Mouse (Mus musculus) gastrocnemius, postnatal 10 days (tissue): ENCODE measurements around the gene Cfdp1. TPM values are rescaled to one million over a fixed set of nuclear protein-coding genes. Genes with fewer than 3 reads are reported as not detected.

ENCODE experiments used
- DNase-seq: peaks from one replicate; pipeline ENCODE4 v3.0.0; 2021; ENCODE audit warnings: mixed read lengths
- long read RNA-seq, 2 experiments: library from polyadenylated mRNA; stranded (forward); transcript quantifications; one replicate each; pipeline ENCODE4 v2.0.0; 2021
- total RNA-seq, 2 experiments: library from RNA; stranded (reverse); gene quantifications; 2 replicates each; pipeline ENCODE4 v1.2.3; 2021

Cfdp1 gene
- total RNA-seq: 10 to 100 TPM; 33.3 to 43.3 TPM
- long read RNA-seq, experiment 1, transcript Cfdp1-201 (7 exons, 1,178 nt): major isoform, 48 of 54 reads
- long read RNA-seq, experiment 1, partial matches to known transcripts: 4 of 54 reads
- long read RNA-seq, experiment 1, other reads (novel, unspliced or antisense): 2 of 54 reads
- long read RNA-seq, experiment 2, transcript Cfdp1-201 (7 exons, 1,178 nt): major isoform, 33 of 38 reads
- long read RNA-seq, experiment 2, partial matches to known transcripts: 1 of 38 reads
- long read RNA-seq, experiment 2, other reads (novel, unspliced or antisense): 4 of 38 reads

DNA sequence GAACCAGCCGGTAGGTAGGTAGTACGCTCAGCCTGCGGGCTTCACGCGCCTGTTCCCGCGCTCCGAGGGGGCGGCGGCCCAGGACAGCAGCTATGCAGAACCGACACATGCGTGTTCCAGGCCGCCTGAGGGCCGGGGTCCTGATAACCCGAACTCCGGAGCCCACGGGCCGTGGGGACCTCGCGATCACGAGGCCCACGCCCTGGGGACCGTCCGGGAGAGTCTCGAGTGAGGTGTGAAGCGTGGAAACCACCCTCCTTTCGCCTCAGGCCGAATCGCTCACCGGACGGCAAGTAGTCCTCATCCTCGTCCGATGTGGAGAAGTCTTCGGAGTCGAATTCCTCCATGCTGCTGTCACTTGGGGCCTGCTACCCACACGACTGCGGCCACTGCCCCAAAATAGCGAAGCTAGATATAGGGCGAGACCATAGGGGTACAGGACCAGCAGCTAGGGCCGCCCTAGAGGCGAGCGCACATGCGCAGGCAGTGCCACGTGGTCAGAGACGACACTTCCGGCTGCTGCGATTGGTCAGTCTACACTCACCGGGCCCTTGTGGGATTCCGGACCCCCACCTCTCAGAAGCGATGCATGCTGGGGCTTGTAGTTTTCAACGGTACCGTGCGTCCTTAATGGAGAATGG is at the start of gene Cfdp1:
Gene Cfdp1 (minus strand): TSS at position 431 of the 641 bp plus-strand sequence.
- DNase-seq: peak; percentile 92

DNA sequence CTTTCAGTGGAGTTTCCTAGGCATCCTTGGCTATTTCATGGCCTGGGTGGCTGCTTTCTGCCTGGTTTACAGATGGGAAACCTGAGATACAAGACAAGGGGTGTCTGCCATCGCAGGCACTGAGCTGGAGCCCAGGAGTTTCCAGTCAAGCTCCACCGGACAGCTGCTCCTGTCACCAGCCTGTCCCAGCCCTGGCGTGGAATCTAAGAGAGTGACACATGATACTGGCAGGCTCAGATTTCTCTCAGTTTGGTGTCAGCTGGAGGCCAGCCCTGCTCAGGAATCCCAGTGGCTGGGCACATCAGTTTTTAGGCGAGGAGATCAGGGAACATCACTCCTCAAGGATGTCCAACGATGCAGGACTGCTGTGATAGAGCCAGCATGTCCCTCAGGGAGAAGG is 48.0 kb upstream of the Cfdp1 start:
- DNase-seq: peak; percentile 63

DNA sequence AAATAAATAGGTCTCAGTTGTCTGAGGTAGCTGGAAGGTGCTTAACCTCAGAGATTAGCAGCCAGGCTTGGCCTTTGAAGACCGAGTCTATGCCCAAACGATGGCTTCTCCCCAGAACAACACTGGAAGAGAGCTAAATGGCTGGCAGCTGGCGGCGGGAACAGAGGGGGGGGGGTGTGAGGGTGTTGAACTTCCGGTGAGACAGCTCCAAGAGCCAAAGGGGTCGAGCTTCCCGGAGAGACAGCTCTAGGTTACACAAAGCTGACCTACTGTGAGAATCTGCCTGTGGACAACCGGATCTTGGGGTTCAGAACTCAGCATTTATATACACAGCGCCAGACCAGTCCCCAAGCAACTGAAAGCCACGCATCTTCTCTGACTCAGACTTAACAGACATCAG is 44.5 kb upstream of the Cfdp1 start:
- DNase-seq: no peak

DNA sequence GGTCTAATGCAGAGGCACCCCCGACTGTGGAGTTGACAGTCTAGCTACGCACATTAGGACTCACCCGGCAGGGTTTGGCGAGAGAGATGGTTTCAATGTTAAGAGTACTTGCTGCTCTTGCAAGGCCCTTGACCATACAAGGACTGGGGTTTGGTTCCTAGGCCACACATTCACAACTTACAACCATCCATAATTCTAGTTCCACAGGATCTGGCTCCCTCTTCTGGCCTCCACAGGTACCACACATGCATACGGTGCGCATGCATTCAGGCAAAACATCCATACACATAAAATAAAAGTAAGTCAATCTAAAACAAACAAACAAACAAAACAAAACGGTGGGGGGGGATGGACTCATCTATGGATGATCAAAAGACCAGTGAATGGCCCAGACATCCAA is 40.9 kb upstream of the Cfdp1 start:
- no peak for DNase-seq

DNA sequence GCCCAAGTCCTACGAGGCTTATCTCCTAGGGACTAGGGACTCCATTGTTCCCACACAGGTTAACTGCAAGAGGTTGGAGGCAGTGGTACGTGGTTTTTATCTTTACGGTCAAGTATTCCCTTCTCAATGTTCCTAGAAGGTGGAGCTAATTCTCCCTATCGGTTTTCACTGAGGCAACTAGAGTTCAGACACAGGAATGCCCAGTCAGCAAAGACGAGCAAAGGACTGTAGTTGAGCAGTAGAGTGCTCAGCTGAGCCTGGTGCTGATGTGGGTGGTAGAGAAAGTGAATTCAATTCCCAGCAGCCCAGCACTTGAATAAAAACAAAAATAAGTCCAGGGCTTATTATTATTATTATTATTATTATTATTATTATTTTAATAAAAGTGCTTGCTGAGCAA is 38.5 kb upstream of the Cfdp1 start:
- no peak for DNase-seq

DNA sequence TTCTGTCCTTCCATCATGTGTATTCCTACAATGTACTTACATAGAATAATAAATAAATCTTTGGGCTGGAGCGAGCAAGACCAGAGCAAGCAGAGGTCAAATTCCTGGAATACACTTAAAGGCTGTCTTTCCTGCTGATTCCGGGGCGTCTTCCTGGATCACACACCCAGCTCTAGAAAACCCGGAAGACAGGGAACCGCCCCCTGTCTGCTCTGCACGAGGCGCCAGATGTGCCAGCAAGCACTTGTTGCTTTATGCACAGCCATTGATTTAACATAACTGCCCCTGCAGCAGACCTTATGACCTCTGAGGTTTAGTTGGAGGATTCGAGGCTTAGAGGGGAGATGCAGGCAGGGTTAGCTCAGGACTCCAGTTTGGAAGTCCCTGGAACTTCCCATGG is 37.9 kb upstream of the Cfdp1 start:
- no peak for DNase-seq

DNA sequence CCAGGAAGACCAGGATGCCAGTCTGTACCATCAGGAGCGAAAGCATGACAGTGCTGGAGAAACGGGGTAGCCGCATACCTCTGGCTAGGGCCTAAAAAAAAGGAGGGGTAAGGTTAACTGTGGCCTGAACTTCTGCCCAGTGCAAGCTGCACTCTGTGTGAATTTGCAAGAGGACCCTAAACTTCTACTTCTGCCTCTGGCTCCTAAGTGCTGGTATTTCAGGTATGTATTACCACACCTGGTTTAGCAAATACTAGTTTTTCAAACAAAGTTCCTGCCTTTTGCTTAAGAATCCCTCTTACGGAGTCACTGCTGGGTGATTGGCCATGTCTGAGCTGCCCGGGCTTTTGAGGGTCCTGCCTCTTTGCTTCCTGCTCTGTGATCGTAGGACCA is 36.8 kb upstream of the Cfdp1 start:
- no peak for DNase-seq

DNA sequence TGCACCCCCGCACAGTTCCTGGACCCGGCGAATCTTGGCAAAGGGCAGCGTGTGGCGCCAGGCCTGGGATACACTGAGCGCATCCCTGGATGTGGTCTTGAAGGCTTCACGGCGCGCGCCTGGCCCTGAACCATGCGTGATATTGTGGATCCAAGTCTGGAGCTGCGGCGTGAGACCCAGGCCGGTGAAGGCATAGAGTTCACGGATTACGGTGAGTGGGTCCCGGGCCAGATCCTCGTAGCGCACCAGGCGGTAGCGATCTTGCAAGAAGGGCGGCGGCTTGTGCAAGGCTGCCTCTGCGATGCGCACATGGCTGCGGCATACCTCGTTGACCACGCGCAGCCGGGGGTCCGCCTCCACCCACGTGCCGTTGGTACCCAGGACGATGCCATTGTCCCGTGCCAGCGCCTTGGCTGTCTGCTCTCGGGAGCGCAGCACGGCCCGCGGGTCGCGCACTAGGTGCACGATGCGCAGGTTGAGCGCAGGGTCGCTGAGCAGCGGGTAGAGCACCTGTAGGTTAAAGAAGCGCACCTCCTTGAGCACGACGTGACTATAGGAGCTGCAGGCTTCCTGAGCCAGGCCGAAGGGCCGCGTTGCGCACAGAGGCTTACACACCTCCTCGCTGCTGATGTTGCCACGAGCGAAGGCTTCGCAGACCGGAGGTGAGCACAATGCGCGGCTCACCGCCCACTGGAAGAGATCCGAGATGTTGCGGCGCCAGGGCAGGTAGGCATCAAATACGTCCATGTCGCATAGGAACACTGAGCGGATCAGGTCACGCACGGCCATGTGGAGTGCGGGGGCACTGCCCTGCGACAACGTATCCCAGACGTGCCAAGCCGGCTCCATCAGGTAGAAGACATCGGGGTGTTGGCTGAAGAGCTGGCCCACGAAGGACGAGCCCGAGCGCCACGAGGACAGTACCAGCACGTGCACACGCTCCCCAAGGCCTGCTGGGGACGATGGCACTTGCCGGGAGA is 36.1 kb upstream of the Cfdp1 start:
- DNase-seq: no peak

DNA sequence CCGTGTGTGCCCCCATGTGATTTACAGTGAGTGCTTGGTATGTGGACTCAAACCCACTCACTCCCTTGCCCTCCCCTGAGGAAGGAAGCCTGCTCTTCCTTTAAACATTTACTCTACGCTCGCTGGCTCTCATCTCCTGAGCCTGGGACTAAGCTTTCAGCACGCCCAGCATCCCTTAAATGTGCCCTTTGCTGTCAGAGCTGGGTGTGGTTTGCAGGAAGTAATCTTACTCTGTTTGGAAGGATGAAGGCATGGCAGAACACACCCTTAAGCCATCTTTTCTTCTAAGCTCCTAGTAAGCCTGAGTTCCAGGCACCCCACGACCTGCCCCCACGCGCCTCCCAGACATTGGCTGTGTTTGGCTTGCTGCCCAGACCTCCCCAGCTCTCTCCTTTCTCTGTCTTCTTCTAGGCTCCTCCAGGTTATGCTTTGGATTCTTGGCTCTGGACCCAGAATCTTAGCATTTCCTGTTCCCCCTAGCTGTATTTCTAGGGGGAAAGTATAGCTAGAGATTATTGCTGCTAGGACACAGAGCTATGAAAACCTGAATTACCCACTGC is 34.1 kb upstream of the Cfdp1 start:
- no peak for DNase-seq

DNA sequence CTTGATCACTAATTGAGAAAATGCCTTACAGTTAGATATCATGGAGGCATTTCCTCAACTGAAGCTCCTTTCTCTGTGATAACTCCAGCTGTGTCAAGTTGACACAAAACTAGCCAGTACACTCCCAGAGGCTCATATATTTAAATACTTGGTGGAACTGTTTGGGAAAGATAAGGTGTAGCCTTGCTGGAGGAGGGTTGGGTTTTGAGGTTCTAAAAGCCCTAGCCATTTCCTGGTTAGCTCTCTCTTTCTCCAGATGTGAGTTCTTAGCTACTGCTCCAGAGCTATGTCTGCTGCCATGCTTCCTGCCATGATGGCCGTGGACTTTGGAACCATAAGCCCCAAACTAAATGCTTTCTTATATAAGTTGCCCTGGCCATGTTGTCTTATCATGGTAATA is 33.4 kb upstream of the Cfdp1 start:
- DNase-seq: no peak

DNA sequence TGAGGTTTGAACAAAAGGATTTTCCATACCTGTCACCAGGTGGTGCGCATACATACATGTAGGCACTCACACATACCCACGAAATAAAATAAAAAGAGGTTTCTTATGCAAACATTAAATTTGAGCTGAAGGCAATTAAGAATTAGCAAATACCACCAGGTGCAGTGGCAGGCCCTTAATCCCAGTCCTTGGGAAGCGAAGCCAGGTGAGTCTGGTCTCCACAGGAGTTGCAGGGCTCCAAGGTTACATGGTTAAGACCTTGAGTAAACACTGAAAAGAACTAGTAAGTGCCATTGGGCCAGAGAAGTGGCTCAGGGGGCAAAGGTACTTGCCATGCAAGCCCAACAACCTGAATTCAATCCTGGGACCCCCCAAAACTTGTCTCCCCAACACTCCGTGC is 29.5 kb upstream of the Cfdp1 start:
- no peak for DNase-seq

DNA sequence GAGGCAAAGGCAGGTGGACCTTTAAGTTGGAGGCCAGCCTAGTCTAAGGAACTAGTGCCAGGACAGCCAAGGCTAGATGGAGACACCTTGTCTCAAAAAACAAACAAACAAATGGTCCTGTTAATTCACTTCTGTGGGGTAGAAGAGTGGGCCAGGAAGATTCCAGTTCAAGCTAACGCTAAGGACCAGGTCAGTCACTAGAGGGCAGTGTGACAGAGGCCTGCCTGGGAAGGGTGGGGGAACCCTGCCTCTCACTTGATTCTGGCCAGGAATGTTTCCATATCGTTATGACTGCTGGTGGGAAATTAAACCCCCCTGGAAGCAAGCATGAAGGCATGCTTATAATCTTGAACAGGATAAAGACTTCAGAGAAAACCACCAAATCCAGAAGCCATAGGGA is 27.5 kb upstream of the Cfdp1 start:
- peak; percentile 51 for DNase-seq

DNA sequence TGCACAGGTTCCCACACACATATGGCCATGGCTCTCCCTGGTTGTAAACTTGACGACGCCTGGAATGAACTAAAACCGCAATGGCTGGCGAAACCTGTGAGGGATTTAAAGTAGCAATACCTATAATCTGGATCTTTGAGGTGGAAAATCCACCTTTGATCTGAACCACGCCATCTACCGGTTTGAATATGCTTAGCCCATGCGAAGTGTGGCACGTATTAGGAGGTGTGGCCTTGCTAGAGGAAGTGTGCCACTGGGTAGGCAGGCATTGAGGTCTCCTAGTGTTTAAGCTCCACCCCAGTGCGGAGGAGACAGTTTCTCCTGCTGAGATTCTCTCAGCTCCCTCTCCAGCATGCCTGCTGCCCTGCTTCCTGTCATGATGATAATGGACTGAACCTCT is 23.6 kb upstream of the Cfdp1 start:
- no peak for DNase-seq

DNA sequence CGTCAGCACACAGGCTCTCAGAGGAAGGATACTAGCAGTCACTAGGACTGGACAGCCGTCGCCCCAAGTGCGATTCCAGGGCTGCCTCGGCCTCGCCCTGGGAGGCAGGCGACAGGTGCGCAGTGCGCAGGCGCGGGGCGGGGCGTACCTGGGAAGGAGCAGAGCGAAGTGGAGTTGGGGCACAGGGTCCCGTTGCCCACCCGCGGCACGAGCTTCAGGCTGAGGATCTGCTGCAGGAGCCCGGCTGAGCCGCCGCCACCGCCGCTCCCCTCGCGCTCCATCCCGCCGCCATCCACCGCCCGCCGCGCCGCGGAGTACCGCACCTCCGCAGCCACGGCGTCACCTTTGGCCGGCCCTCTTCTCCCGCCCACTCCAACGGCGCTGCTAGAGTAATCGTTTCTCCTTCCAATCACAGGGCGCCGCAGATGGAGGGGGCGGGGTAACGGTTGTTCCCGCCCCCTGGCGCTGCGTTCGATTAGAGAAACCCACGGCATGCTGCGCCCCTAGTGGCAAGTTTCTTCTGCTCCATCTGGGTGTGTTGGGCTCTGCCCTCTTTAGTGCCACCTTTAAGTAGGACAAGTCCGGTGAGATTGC is 22.4 kb upstream of the Cfdp1 start, which contains the start of gene Tmem170:
Gene Tmem170 (minus strand): TSS at position 396 of the 594 bp plus-strand sequence.
- DNase-seq: peak; percentile 97

DNA sequence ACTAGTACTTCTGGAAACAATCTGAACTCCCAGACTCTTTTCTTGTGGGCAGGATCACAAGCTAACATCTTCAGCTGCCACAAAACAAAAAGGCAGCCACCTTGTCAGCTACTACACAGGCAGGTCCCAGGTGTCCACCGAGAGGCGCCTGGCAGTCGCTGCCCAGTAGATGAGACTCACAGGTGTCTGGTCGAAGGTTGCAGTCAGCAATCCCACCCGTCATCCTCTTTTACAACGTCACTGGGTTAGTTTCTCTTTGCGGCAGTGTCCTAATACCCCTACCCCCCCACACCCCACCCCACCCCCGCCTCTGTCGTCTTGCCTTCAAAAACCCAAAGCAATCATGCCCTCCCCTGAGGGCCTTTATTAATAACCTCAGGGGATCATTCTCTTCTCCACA is 21.7 kb upstream of the Cfdp1 start:
- no peak for DNase-seq

DNA sequence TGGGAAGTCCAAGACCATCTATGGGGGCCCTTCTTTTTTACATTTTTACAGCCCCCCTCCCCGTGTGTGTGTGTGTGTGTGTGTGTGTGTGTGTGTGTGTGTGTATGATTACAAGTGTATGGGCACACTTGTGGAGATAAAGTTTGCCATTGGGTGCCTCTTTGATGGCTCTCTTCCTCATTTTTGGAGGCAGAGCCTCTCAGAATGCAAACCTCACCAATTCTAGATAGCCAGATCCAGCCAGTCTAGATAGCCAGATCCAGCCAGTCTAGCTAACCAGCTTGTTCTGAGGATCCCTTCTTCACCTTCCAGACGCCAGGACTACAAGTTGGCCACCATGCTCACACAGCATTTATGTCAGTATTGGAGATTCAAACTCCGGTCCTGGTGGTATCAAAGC is 17.2 kb upstream of the Cfdp1 start:
- DNase-seq: no peak

DNA sequence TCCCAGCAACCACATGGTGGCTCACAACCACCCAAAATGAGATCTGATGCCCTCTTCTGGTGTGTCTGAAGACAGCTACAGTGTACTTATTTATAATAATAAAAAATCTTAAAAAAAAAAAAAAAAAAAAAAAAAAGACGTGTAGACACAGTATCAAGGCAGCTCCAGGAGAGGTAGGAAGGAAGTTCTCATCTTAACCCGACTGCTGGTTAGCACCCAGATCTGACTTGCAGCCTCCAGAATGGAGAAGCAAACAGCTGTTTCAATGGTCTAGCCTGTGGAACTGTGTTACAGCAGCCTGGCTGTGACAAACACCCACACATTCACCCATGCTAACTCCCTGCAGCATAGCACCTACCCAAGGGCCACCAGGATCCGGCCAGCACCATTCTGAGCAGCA is 16.3 kb upstream of the Cfdp1 start:
- no peak for DNase-seq

DNA sequence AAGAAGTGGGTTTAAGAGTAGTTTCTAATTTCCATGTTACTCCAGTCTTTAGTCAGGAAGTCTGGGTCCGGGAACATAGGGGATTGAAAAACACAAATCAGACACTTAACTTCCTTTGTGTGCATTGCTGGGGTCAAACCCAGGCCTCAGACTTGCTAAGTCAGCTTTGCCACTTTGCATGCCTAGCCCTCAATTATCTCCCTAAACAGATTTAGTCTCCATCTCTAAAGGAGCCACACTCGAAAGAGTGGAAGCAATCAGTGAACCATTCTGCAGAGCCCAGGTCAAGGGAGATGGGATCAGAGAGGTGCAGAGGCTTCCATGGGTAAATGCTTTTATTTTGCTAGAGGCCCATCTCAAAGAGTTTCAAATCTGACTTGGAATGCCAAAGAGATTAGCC is 14.6 kb upstream of the Cfdp1 start:
- no peak for DNase-seq

DNA sequence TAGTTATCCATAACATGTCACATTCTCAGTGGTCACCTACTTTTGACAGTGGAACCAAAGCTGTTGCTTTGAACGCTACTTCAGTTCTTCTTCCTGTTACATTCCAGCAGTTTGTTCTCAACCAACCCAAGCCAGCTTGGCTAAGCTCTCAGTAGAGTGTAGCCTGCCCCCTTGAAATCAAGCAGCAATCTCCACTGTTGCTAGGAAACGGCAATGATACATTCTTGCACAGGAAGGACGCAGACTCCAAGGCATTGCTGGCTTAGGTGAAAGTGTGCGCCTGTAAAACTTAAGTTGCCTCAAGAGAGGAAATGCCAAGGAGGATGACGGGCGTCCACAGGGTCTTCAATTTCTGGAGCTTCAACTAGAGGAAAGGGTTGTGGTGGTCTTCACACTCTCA is 11.8 kb upstream of the Cfdp1 start:
- no peak for DNase-seq

DNA sequence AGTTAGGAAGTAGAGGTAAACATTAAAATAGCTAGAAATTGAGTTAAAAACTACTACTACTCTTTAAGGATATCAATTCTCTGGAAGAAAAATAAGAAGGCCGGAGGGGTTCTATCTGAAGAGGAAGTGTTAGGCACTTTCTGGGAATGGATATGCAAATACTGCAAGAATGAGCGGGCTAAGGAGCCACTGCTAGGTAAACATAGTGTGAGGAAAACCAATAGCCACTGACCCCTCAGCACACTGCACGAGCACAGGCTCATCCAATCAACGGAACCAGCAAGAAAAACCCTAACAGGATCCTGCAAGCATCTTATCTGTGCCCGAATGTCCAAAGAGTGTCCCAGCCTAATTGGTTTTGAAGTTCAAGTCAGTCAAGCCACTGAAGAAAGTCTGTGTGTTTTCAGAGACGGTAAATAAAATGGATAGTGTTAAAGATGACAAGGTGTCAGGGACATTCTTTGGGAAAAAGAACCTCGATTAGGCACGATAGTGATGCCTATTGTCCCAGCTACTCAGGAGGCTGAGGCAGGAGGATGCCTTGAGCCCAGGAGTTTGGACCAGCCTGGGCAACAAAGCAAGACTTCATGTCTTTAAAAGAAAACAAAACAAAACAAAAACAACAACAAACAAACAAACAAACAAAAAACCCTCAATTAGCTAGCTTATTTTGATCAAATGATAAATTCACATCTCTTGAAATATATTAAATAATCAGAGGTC is 11.2 kb upstream of the Cfdp1 start:
- DNase-seq: no peak

DNA sequence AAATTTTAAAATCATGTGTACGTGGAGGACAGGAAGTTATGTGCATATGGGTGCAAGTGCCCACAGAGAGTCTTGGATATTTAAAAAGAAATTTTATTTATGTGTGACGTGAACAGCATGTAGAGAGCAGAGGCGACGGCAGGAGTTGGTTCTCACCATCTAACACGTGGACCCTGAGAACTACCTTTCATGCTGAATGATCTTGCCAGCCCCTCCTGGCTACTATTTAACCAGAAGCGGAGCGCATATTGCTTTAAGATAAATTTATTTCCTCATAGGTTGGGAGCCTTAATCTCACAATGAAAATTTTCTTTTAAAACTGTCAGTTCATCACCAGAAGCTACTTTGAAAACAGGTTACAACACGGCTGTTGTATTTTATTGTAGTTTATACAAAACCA is 10.6 kb upstream of the Cfdp1 start:
- DNase-seq: no peak

DNA sequence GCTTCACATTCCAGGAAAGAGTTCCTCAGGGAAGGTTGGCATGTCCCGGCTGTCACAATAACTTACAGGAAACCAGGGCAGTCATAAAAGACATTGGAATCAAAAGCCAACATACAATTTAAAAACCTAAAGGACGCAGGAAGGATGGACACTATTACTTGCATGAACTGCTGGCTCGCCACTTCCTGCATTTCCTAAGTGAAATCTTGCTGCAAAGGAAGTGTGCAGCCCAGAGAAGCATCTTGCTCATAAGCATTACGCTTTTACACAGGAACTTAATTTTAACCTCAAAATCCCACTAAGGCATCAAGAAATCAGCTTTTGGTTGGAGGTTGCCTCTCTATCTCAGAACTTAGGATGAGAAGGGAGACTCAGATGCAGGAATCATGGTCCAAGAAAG is 9.2 kb upstream of the Cfdp1 start:
- DNase-seq: no peak
